Mouse (Mus musculus) thymus, postnatal 14 days (tissue): ENCODE results near the gene Apoc4.
A peak's percentile ranks its signal among the peaks of the same experiment; 100 is the strongest.

Experiments
- DNase-seq: peaks from one replicate; pipeline ENCODE4 v3.0.0; 2021

The Apoc4 gene

GRCm38 (mm10) chr7:19676662-19677061, 4.6 kb downstream of the Apoc4 start:
- no peak for DNase-seq

- no peak for DNase-seq
Measured at GRCm38 (mm10) chr7:19675824-19676223, 5.5 kb downstream of the Apoc4 start.

- DNase-seq, result no peak
Measured at GRCm38 (mm10) chr7:19673083-19673699, 8.1 kb downstream of the Apoc4 start.

- DNase-seq, result no peak
Measured at GRCm38 (mm10) chr7:19671511-19671910, 9.8 kb downstream of the Apoc4 start.

GRCm38 (mm10) chr7:19668947-19669721, 12.1 kb downstream of the Apoc4 start:
- peak; percentile 92 for DNase-seq

- no peak for DNase-seq
Measured at GRCm38 (mm10) chr7:19667434-19667833, 13.8 kb downstream of the Apoc4 start.

- DNase-seq, result no peak
Measured at GRCm38 (mm10) chr7:19666750-19667149, 14.5 kb downstream of the Apoc4 start.

GRCm38 (mm10) chr7:19664955-19665841, 16.1 kb downstream of the Apoc4 start, which contains the start of gene Clptm1:
Clptm1 (minus strand) TSS chr7:19665033.
- DNase-seq, result peak; percentile 98

GRCm38 (mm10) chr7:19664455-19664954, 16.8 kb downstream of the Apoc4 start:
- no peak for DNase-seq

- peak; percentile 22 for DNase-seq
Measured at GRCm38 (mm10) chr7:19663940-19664339, 17.3 kb downstream of the Apoc4 start.

- DNase-seq, result no peak
Measured at GRCm38 (mm10) chr7:19652614-19653013, 28.7 kb downstream of the Apoc4 start.

GRCm38 (mm10) chr7:19651063-19651786, 30.1 kb downstream of the Apoc4 start:
- DNase-seq, result no peak

GRCm38 (mm10) chr7:19641223-19641622, 40.1 kb downstream of the Apoc4 start:
- DNase-seq, result no peak

- DNase-seq, result no peak
Measured at GRCm38 (mm10) chr7:19635074-19635827, 46.0 kb downstream of the Apoc4 start.

GRCm38 (mm10) chr7:19634591-19634990, 46.7 kb downstream of the Apoc4 start:
- no peak for DNase-seq

GRCm38 (mm10) chr7:19633855-19634254, 47.4 kb downstream of the Apoc4 start:
- no peak for DNase-seq

GRCm38 (mm10) chr7:19633197-19633596, 48.1 kb downstream of the Apoc4 start:
- no peak for DNase-seq

GRCm38 (mm10) chr7:19632720-19633119, 48.6 kb downstream of the Apoc4 start:
- DNase-seq, result no peak

GRCm38 (mm10) chr7:19632275-19632674, 49.0 kb downstream of the Apoc4 start:
- no peak for DNase-seq

- DNase-seq, result peak; percentile 92
Measured at GRCm38 (mm10) chr7:19629361-19629734, 51.9 kb downstream of the Apoc4 start, which contains the start of gene Relb. Relb (minus strand) TSS chr7:19629438.

- peak; percentile 96 for DNase-seq
Measured at GRCm38 (mm10) chr7:19628536-19629360, 52.5 kb downstream of the Apoc4 start.
